Mouse (Mus musculus) mouse trophoblast stem cell (cell line): Measurements from ENCODE around the gene Card14.
"Not testable (repeated sequence)": the region's sequence is repeated elsewhere in the genome, so short reads cannot be mapped to it uniquely, and the experiment has no call there.

Source experiments
- in situ Hi-C, 2 experiments: fragments of 300-500 bp; cut with MseI, MboI; formaldehyde crosslinking; loops; 2 replicates in 1 of 2; 3 replicates in 1 of 2; pipeline ENCODE4 v1.15.1; 2025

Gene Card14

DNA sequence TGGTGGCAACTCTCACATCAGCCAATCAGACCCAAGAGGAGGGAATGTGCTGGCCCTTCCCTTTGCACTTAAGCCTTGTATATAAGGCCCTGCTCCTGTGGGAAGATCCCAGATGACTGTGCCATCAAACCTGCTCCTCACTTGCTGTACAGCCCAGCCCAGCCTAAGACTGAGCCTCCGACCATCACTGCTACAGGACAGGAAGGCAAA lies at the start of gene Card14:
Card14 (plus strand) TSS at position 111 of the 210 bp plus-strand sequence.
- in situ Hi-C loops, result no loop called here

DNA sequence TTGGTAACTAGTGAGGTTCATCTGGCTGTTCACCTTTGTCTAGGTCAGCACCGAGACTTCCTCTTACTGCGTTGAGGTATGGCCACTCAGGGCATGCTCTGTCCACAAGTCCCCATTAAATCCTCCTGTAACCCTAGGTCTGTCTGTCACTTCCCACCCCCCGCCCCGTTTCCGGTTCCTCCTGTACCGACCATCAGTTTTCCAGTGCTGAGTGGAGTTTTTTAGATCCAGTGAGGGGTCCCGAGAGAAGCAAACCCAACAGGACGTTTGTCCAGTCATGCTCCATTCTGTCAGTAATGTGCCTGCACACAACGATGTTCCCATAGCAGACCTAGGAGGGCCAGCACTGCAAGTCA lies 49.4 kb upstream of the Card14 start:
- in situ Hi-C loops, result no loop called here

DNA sequence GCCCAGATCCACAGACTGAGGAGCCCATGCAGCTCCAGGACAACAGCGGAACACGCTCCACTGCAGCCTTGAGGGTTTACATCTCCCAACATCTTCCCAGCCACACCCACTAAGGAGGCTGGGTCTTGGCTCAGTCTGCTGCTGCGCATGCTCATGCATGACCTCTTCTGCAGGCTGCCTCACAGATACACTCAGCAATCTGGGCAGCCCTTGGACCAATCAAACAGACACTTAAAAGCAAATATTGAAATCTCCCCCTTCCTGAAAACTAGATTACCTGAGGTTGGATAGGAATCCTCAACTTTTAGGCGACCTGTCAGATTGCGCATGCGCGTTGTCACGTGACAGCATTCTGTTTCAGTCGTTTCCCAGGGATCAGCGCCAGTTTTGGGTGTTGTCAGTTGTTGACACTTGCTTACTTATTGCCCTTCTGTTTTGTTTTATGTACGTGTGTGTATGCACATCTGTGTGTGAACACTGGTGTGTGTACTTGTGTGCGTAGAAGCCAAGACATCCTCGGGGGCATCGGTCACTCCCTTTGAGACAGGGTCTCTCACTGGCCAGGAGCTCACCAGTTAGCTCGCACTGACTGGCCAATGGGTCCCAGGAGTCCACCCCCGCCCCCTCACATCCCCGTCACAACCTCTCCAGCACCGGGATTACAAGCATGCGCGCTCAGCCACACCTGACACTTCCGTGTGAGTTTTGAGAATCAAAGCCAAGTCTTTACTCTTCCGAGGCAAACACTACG lies 48.8 kb upstream of the Card14 start:
- in situ Hi-C loops, result no loop called here

DNA sequence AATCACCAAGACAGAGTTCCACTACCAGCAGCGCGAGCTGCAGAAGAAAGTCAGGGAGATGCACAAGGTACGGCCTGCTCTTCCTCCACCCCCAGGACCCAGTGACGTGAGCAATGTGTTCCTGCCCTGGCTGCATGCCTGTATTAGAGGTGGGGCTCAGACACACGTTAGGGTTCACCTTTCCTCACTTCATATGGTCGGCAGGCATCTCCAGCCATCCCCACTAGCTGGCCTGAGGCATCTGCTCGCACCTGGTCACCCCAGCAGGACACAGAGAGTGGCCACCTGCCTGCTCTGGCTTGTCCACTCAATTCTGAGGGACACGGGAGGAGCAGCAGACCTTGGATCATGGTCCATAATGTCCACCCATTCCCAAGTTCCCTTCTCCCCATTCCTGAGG lies 47.6 kb upstream of the Card14 start:
- in situ Hi-C loops, result no loop called here

DNA sequence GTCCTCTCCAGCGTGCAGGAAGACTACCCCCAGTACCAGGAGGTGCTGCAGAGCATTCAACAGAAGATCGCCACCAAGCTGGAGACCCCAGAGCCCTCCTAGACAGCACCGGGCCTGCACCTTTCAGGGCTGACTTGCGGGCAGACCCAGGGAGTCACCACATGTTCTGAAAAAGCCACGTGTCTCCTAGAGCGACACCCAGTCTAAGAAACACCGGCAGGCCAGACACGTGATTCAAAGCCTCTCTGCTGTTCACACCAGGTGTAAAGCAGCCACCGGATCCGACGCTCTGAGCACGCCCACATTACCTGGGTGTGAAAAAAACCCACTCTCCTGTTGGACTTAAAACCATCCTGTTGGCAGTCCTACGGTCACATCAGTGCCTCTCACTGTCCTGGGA lies 43.2 kb upstream of the Card14 start:
- in situ Hi-C loops, result no loop called here

DNA sequence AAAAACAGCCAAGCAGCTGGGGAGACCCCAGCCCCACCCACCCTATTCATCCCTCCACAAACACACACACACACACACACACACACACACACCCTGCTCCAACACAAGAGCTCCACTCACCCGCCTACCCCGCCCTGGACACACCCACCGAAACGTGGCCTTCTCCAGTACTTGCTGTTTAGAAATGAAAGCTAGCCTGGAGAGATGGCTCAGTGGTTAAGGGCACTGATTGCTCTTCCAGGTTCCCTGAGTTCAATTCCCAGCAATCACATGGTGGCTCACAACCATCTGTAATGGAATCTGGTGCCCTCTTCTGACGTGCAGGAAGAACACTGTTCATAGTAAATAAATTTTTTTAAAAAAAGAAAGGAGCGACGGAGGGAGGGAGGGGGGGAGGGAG lies 41.8 kb upstream of the Card14 start:
- in situ Hi-C loops, result no loop called here

DNA sequence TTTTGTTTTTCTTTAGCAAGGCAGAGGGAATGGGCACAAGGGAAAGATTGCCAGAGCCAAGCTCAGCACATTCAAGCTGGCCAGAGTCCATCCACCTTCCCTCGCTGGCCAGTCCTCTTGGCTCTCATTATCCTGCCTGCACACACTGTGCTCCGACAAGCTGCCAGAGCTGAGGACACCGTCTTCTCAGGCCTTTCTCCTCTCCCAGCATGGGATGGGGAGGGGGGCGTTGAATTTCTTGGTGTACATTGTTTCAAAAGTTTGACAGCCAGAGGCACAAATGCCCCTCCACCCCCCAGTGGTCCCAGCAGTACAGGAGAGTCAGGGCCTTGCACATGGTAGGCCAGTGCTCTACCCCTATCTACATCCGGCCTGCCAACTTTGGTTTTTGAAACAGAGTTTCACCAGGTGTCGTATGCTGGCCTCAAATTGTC lies 40.3 kb upstream of the Card14 start:
- in situ Hi-C loops, result no loop called here

DNA sequence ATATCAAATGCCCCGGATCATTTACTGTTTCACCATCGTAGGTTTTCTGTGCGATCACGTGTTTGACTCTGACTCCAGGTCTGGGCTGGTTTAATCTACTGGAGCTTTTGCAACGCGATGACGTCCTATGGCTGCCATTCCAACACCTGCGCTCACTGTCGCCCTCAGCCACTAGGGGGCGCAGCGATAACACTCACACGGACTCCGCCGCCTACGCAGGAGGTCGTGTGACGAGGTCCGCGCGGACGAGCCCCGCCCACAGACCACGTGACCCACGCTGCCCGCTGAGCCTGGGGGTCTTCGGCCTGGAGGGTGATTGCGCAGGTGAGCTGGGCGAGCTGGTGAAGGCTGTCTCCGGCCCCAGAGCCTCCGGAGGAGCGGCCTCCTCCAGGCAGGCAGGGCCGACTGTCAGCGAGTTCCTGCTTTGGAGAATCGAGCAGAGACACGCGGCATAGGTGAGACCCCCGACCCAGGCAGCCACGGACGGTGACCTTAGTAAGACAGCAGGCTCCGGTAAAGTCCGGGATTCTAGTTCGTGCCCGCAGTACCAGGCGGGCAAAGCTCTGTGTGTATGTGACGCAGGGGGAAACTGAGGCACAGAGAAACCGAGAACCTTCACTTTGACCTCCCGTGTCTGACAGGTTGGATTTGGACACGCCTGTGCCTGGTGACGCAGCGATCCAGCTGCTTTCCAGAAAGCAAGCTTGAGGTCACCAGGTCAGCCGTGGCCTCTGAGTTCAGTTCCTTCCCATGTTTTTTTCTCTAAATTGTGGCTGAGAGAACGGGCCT lies 39.6 kb upstream of the Card14 start, which contains the start of gene Gaa:
Gaa (plus strand) TSS at position 120 of the 789 bp plus-strand sequence.
- in situ Hi-C loops, result no loop called here

DNA sequence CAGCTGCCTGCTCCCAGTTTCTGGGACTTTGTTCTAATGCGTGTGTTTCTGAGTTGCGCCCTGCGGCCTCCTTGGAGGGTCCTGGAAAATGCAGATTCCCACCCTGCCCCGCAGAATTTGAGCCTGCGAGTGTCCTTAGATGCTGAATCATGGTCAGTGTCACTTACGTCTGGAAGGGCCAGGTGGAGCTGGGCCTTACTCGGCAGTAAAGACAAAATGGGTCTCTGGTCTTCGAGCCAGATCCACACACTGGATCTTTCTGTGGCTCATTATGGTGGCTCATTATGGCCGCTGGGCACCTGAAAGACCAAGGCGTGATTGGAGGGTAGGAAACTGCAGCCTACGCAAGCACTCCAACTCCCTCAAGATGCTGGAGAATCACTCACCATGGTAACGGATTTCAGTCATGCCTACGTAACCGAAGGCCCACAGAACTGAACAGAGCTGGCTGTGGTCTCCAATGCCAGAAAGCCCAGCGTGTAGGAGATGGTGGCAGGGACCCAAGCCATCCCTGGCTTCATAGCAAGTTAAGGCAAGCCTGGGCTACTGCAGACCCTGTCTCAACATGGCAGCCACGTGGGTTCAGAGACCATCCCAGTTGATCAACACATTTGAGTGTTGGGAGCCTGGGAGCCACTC lies 38.9 kb upstream of the Card14 start:
- in situ Hi-C loops, result no loop called here

DNA sequence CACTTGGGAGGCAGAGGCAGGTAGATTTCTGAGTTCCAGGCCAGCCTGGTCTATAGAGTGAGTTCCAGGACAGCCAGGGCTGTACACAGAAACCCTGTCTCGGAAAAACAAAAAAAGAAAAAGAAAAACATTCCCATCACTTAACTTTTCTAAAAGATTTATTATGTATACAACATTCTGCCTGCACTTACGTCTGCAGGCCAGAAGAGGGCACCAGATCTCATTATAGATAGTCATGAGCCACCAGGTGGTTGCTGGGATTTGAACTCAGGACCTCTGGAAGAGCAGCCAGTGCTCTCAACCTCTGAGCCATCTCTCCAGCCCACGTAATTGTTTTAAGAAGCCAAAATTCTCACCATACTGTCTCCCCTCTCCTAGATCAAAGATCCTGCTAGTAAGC lies 35.1 kb upstream of the Card14 start:
- in situ Hi-C loops, result not testable (repeated sequence)

DNA sequence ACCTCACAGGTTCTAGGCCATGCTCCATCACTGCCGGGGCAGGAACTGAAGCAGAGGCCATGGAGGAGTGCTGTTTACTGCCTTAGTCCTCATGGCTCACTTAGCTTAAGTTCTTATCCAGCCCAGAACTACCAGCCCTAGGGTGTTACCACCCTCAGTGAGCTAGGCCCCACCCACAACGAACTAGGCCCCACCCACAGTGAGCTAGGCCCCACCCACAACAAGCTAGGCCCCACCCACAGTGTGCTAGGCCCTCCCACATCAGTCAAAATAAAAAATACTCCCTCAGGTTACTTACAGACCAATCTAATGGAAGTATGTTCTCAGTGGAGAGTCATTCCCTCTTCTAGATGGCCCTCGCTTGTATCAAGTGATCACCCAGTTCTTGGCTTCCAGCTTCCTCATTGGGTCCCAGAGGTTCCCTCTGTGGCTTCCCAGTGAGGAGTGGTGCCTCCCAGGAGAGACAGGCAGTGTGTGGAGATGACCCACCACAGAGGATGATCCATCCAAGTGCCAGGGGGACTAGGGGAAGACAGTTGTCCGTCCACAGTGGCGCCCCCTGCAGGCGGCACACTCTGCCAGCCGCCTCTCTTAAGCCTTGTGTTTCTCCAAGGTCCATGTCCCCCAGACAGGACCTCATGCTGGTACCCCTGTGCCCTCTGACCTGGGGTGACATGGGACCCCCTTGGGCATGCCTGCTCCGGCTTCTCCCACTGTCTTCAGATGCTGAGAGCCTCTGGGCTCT lies 34.2 kb upstream of the Card14 start:
- in situ Hi-C loops, result no loop called here

DNA sequence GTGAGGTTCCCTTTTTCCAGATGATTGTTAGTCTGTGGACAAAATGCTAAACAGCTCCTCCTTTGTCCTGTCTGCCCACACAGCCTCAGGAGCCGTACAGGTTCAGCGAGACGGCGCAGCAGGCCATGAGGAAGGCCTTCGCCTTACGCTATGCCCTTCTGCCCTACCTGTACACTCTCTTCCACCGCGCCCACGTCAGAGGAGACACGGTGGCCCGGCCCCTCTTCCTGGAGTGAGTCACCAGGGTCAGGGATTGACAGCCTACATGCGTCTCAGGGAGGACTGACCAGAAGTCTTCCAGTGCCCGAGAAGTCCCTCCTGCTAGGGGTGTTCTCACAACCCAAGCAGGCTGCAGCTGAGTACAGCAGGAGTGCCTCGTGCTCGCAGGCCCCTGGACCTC lies 26.5 kb upstream of the Card14 start:
- in situ Hi-C loops, result no loop called here

DNA sequence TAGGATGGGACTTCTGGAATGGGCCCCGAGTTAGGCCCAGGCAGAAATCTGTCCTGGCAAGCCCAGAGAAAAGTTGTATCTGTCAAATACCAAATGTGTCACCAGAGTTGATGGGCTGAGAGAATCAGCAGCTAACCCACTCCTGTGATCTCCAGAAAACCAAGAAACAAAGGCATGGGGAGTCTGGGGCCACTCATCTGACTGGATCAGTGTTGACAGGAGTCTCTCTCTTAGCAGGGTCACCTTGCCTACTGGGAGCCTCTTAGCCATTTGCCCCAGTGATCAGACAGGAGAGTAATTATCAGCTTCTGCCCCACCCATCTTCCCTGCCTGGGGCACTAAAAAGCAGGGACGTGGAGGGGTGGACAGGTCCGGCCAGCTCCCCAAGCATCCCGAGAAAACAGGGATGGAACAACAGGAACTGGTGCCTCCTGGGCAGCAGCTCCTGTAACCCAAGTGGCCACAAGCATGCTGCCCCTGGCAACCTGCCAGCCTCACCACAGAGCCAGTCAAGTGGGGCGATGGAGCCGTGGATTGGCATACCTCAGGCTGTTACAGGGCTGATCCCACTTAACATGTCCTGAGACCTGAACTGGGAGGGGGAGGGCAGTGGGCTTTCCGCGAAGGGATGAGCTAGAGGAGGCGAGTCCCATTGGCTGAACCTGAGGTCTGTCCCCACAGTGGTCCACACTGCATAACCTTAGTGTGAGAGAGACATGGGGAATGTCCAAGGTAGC lies 21.6 kb upstream of the Card14 start:
- in situ Hi-C loops, result no loop called here

DNA sequence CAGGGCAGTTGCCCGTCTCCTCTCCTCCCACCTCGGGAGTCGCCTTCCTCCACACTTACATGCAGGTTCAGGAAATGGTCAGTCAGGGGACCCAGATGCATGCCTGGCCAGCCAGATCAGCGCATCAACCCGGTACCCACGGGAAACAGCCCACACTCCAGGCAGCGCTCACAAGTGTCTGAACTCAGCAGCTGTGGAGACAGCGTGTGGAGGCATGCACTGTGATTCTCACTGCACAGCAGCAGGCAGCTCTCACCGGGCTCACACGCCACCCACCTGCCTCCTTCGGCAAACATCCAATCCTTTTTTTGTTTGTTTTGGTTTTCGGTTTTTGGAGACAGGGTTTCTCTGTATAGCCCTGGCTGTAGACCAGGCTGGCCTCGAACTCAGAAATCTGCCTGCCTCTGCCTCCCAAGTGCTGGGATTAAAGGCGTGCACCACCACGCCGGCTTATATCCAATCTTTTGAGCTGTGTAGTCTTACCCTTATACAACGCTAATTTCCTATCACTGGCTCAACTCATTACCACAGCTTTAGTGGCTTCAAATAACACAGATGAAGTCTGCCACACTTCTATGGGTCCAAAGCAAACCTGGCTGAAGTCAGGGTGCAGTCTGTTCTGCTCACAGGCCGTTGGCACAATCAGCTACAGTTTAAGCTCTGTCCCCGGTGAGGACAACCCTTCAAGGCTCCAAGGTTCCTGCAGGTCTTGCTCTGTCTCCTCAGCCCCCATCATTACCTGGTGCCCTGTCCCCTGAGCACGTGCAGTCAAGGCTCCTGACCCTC lies 20.2 kb upstream of the Card14 start:
- in situ Hi-C loops, result no loop called here

DNA sequence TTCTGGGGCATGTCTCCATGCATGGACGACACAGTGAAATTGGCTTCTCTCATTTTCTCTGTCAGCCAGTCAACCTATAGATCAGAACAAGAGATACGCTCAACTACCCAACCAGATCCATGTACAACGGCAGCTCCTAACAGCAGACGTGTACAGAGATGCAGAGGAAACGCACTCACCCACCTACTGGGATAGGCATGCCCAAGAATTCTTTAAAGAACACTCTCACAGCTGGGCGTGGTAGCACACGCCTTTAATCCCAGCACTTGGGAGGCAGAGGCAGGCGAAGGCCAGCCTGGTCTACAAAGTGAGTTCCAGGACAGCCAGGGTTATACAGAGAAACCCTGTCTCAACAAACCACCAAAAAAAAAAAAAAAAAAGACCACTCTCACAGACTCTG lies 14.7 kb upstream of the Card14 start:
- in situ Hi-C loops, result not testable (repeated sequence)

DNA sequence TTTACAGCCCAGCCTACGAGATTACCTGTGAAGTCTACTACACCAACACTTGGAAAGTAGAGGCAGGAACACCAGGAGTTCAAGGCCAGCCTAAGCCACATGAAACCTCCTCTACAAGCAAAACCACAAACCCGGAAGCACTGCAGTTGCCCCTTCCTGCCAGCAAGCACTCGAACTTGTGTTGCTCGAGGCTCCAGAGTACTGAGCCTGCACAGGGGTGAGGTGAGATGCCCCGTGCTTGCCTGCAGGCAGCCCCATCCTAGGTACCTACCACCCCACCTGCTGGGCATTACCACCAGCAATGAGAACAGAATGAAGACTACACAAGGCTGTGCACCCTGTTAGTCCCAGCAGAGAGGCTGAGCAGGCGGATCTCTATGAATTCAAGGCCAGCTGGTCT lies 9.6 kb upstream of the Card14 start:
- in situ Hi-C loops, result no loop called here

DNA sequence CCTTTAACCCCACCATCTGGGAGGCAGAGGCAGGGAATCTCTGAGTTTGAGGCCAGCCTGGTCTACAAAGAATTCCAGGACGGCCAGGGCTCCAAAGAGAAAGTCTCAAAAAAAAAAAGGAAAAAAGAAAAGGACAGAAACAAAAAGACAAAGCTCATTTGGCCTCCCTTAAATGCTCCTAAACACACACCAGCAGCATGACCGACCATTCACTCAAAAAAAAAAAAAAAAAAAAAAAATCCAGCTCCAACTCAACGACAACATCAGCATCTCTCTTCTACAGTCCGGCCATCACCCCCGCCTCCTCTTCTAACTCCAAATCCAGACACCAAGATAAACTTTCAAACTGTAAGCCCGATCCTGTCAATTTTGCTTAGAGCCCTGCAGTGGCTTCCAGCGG lies 8.7 kb upstream of the Card14 start:
- in situ Hi-C loops, result no loop called here

DNA sequence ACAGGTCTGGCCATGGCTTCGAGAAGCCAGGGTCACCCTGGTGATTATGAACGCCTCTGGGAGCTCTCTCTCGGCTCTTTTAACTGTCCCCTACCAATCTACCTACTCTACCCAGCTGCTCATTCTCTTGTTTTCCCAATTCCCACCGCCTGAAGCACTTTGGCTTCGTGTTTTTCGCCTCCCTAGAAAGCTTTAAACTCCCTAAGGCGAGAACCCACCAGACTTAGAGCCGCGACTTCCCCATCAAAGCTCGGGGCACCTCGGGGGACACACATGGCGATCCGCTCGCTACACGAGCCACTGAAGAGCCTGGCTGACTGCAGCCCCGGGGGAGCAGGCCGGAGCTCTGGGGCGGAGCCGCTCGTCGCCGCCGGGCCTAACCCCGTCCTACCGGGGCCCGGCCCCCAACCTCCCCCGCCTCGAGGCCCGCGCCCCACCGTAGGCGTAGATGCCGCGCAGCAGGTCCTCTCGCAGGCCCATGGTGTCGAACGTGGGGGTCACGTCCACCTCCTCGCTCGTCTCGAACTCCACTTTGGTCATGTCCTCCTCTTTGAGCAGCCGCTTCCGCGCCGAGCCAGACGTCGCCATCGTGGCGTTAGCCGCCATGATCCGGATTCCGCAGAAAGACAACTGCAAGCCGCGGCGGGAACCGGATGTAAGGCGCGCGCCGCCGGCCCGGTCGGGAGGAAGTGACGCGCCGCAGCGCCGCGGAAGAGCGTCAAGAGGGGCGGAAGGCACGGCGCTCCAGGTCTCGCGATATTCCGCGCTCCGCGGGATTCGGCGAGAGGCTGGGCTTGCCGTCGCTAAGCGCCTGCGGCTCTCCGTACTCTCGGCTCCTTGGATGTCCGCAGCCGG lies 8.0 kb upstream of the Card14 start, which contains the start of gene Eif4a3:
Eif4a3 (minus strand) TSS at position 699 of the 855 bp plus-strand sequence.
- in situ Hi-C loops, result no loop called here

DNA sequence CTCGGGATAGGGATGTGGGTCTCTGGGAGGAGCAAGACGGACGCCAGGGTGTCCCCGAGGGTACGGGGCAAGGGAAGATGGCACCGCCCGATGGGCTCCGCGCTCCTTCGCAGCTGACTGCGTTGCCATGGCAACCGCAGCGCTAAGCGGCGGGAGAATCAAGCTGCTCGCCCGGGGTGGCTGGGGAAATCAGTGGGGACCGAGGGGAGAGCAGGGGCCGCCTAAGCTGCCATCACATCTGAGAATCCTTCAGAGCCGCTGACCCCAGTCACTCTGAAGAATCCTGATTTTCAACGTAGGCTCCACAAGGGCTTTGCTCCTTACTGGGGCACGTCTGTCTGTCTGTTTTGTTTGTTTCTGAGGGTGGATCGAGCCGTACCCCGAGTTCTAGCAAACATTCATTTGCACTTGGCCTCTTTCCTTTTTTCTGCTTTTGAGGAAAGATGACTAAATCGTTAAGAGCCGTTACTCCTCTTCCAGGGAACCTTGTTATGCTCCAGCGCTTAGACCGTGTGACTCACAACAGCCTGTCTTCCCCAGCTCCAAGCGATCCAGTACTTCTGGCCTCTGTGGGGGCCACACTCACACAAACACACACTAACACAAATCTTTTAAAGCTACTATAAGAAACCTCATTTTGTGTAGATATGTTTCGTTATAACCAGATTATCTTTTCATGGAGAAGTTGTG lies 7.2 kb upstream of the Card14 start:
- in situ Hi-C loops, result no loop called here
